Mouse (Mus musculus): Measurements from ENCODE around the gene Mdm2. TPM values are rescaled to one million over a fixed set of nuclear protein-coding genes. Genes with fewer than 3 reads are reported as not detected.

Mdm2 gene
- polyA plus RNA-seq, 1 experiment from 2014 or later, result 53.6 TPM

GRCm38 (mm10) chr10:117695605-117696004 is 15.0 kb downstream of the Mdm2 start:
- H3K9me3 ChIP-seq, result no peaks in the 10 kb centered on the region
- no peaks in the 10 kb centered on the region for H3K4me1 ChIP-seq (replicated peaks)
- no peak for ATAC-seq (ENCODE audit: low FRiP score)
- peaks cover 93% of the 10 kb centered on the region for H3K36me3 ChIP-seq
- no peak overlapping the region for H3K4me3 ChIP-seq
- no peak overlapping the region for H3K4me2 ChIP-seq
- no peak overlapping the region for H3K27ac ChIP-seq
- no peaks in the 10 kb centered on the region for H3K27me3 ChIP-seq
- no peak overlapping the region for H3K9ac ChIP-seq
- 99% methylated on average over 4 of the region's 4 CpGs for WGBS

- 96% methylated on average over 4 of the region's 4 CpGs for WGBS
- Histone ChIP-seq H3K4me3 (no peak overlapping the region), H3K27ac (no peak overlapping the region), H3K4me1 (replicated peaks) (no peaks in the 10 kb centered on the region), H3K9ac (no peak overlapping the region), H3K27me3 (no peaks in the 10 kb centered on the region), H3K36me3 (peaks cover 93% of the 10 kb centered on the region), H3K9me3 (no peaks in the 10 kb centered on the region), H3K4me2 (no peak overlapping the region)
- no peak for ATAC-seq (ENCODE audit: low FRiP score)
Measured at GRCm38 (mm10) chr10:117695027-117695426, 15.5 kb downstream of the Mdm2 start.

- Histone ChIP-seq H3K36me3 (peaks cover 91% of the 10 kb centered on the region), H3K9ac (no peak overlapping the region), H3K4me2 (no peak overlapping the region), H3K4me1 (replicated peaks) (no peaks in the 10 kb centered on the region), H3K27me3 (no peaks in the 10 kb centered on the region), H3K4me3 (no peak overlapping the region), H3K9me3 (no peaks in the 10 kb centered on the region), H3K27ac (no peak overlapping the region)
- WGBS, result 97% methylated on average over 6 of the region's 6 CpGs
- ATAC-seq (ENCODE audit: low FRiP score), result no peak
Measured at GRCm38 (mm10) chr10:117694255-117694953, 16.2 kb downstream of the Mdm2 start.

GRCm38 (mm10) chr10:117692953-117693352 is 17.6 kb downstream of the Mdm2 start:
- Histone ChIP-seq H3K9me3 (no peaks in the 10 kb centered on the region), H3K4me1 (replicated peaks) (no peaks in the 10 kb centered on the region), H3K9ac (no peak overlapping the region), H3K36me3 (peaks cover 90% of the 10 kb centered on the region), H3K27me3 (no peaks in the 10 kb centered on the region), H3K27ac (no peak overlapping the region), H3K4me3 (no peak overlapping the region), H3K4me2 (no peak overlapping the region)
- WGBS, result 95% methylated on average over 5 of the region's 5 CpGs
- no peak for ATAC-seq (ENCODE audit: low FRiP score)

- Histone ChIP-seq H3K9me3 (no peaks in the 10 kb centered on the region), H3K27me3 (no peaks in the 10 kb centered on the region), H3K27ac (no peak overlapping the region), H3K4me2 (no peak overlapping the region), H3K4me1 (replicated peaks) (no peaks in the 10 kb centered on the region), H3K4me3 (no peak overlapping the region), H3K36me3 (peaks cover 85% of the 10 kb centered on the region), H3K9ac (no peak overlapping the region)
- ATAC-seq (ENCODE audit: low FRiP score), result no peak
Measured at GRCm38 (mm10) chr10:117692173-117692572, 18.4 kb downstream of the Mdm2 start.

- Histone ChIP-seq H3K27me3 (no peaks in the 10 kb centered on the region), H3K27ac (no peak overlapping the region), H3K36me3 (peaks cover 79% of the 10 kb centered on the region), H3K9me3 (no peaks in the 10 kb centered on the region), H3K4me2 (no peak overlapping the region), H3K9ac (no peak overlapping the region), H3K4me1 (replicated peaks) (no peaks in the 10 kb centered on the region), H3K4me3 (no peak overlapping the region)
- no peak for ATAC-seq (ENCODE audit: low FRiP score)
- 97% methylated on average over 10 of the region's 10 CpGs for WGBS
Measured at GRCm38 (mm10) chr10:117691389-117691968, 19.1 kb downstream of the Mdm2 start.

GRCm38 (mm10) chr10:117690770-117691296 is 19.7 kb downstream of the Mdm2 start:
- WGBS, result 97% methylated on average over 3 of the region's 3 CpGs
- H3K36me3 ChIP-seq, result peaks cover 72% of the 10 kb centered on the region
- no peak overlapping the region for H3K4me3 ChIP-seq
- H3K27ac ChIP-seq, result no peak overlapping the region
- H3K9me3 ChIP-seq, result no peaks in the 10 kb centered on the region
- H3K4me1 ChIP-seq (replicated peaks), result no peaks in the 10 kb centered on the region
- no peak for ATAC-seq (ENCODE audit: low FRiP score)
- no peak overlapping the region for H3K4me2 ChIP-seq
- H3K27me3 ChIP-seq, result no peaks in the 10 kb centered on the region
- H3K9ac ChIP-seq, result no peak overlapping the region

GRCm38 (mm10) chr10:117690101-117690352 is 20.5 kb downstream of the Mdm2 start:
- H3K4me2 ChIP-seq, result no peak overlapping the region
- no peak overlapping the region for H3K27ac ChIP-seq
- H3K36me3 ChIP-seq, result peaks cover 64% of the 10 kb centered on the region
- H3K9me3 ChIP-seq, result no peaks in the 10 kb centered on the region
- 90% methylated on average over 2 of the region's 2 CpGs for WGBS
- no peaks in the 10 kb centered on the region for H3K4me1 ChIP-seq (replicated peaks)
- no peaks in the 10 kb centered on the region for H3K27me3 ChIP-seq
- no peak overlapping the region for H3K9ac ChIP-seq
- no peak for ATAC-seq (ENCODE audit: low FRiP score)
- H3K4me3 ChIP-seq, result no peak overlapping the region

GRCm38 (mm10) chr10:117689297-117690100 is 21.1 kb downstream of the Mdm2 start:
- H3K27me3 ChIP-seq, result no peaks in the 10 kb centered on the region
- H3K4me3 ChIP-seq, result no peak overlapping the region
- no peak overlapping the region for H3K27ac ChIP-seq
- WGBS, result 93% methylated on average over 11 of the region's 11 CpGs
- no peak for ATAC-seq (ENCODE audit: low FRiP score)
- H3K9ac ChIP-seq, result no peak overlapping the region
- no peaks in the 10 kb centered on the region for H3K4me1 ChIP-seq (replicated peaks)
- H3K36me3 ChIP-seq, result peaks cover 59% of the 10 kb centered on the region
- no peaks in the 10 kb centered on the region for H3K9me3 ChIP-seq
- no peak overlapping the region for H3K4me2 ChIP-seq

- 0 out of 2 replicates have a peak, but pooled peaks have one; percentile 46 for ATAC-seq (ENCODE audit: low FRiP score)
- Histone ChIP-seq H3K4me2 (no peak overlapping the region), H3K4me1 (replicated peaks) (no peaks in the 10 kb centered on the region), H3K9me3 (no peaks in the 10 kb centered on the region), H3K36me3 (peaks cover 55% of the 10 kb centered on the region), H3K27ac (no peak overlapping the region), H3K9ac (no peak overlapping the region), H3K4me3 (no peak overlapping the region), H3K27me3 (no peaks in the 10 kb centered on the region)
- WGBS, result 87% methylated on average over 13 of the region's 13 CpGs
Measured at GRCm38 (mm10) chr10:117688204-117689151, 22.1 kb downstream of the Mdm2 start.

GRCm38 (mm10) chr10:117687577-117687976 is 23.0 kb downstream of the Mdm2 start:
- H3K4me2 ChIP-seq, result no peak overlapping the region
- no peak overlapping the region for H3K4me3 ChIP-seq
- H3K9ac ChIP-seq, result no peak overlapping the region
- WGBS, result 89% methylated on average over 7 of the region's 7 CpGs
- H3K27ac ChIP-seq, result no peak overlapping the region
- peaks cover 49% of the 10 kb centered on the region for H3K36me3 ChIP-seq
- no peak for ATAC-seq (ENCODE audit: low FRiP score)
- no peaks in the 10 kb centered on the region for H3K9me3 ChIP-seq
- no peaks in the 10 kb centered on the region for H3K4me1 ChIP-seq (replicated peaks)
- no peaks in the 10 kb centered on the region for H3K27me3 ChIP-seq

- Histone ChIP-seq H3K36me3 (peaks cover 43% of the 10 kb centered on the region), H3K9me3 (no peaks in the 10 kb centered on the region), H3K27me3 (no peaks in the 10 kb centered on the region), H3K9ac (no peak overlapping the region), H3K27ac (no peak overlapping the region), H3K4me3 (no peak overlapping the region), H3K4me1 (replicated peaks) (no peaks in the 10 kb centered on the region), H3K4me2 (no peak overlapping the region)
- WGBS, result 87% methylated on average over 3 of the region's 3 CpGs
- ATAC-seq (ENCODE audit: low FRiP score), result no peak
Measured at GRCm38 (mm10) chr10:117687018-117687417, 23.5 kb downstream of the Mdm2 start.

Data from hindbrain, embryonic 13.5 days (tissue).